Mouse (Mus musculus): ENCODE data around the gene Prss36.
A peak's percentile ranks its signal among the peaks of the same experiment; 100 is the strongest.
"Not testable (repeated sequence)": the region's sequence is repeated elsewhere in the genome, so short reads cannot be mapped to it uniquely, and the experiment has no call there.

Gene Prss36

GRCm38 (mm10) chr7:127907939-127908338 lies 38.6 kb downstream of the Prss36 start:
- DNase-seq (ENCODE audit: extremely low read depth, insufficient read length, low spot score): no peak

DNA sequence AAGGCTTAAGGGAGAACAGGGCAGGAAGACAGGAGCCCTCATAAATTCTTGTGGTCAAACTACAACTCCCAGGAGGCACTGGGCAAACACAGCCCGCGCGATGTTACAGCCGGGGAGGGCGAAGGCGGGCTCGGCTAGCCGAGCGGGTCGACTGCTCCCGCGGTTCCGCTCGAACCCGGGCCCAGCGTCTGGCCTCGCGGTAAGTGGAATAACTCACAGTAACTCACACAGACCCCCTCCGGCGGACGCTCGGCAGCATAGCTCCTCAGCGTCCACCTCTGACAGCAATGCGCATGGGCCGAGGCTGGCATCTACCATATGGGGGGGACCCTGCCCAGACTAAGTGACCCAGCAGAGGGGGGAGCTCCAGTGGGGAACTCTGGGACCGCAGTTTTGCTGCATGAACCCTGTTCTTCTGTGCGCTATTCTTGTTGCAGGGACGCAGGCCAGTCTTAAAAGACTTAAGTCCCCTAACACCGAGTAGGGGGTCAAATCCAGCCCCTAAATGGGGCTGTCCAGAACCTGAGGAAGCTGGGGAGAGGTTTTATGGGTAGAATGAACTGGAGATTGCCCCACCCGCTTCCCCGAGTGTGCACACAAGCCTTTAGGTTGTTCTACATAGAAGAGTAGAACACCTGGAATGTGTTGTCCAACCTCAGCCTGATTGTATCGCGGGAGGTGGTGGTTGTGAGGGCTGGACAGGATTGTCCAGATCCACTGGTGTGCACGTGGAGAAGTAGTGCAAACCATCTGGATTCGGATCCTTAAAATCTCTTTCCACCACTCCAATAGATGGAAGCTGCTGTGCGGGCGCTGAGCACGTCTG lies 42.3 kb downstream of the Prss36 start, which contains the start of gene Bckdk:
TSS of gene Bckdk (plus strand) at position 112 of the 826 bp plus-strand sequence.
- peak; percentile 90 for DNase-seq (ENCODE audit: extremely low read depth, insufficient read length, low spot score)

GRCm38 (mm10) chr7:127901772-127902171 lies 44.8 kb downstream of the Prss36 start:
- DNase-seq (ENCODE audit: extremely low read depth, insufficient read length, low spot score): no peak

DNA sequence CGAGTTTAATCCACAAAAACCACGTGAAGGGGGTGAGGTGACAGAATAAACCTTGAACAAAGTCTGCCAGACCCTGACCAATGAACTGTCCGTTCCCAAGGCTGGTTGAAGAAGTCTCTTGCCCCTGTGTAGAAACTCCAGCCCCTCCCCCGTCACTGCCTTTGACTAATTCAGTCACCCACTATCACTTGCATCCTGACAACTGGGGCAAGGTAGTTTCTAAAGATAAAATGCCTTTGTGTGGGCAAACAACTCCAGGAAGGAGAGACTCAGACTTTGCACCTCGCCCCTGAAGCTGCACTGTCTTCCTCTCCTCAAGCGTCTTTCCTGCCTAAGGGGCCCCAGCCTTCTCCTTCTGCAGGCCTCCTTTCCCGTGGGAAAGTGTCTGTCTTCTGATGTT lies 46.5 kb downstream of the Prss36 start:
- DNase-seq (ENCODE audit: extremely low read depth, insufficient read length, low spot score): no peak

- DNase-seq (ENCODE audit: extremely low read depth, insufficient read length, low spot score): no peak
Measured at GRCm38 (mm10) chr7:127898179-127898956, 48.2 kb downstream of the Prss36 start.

DNA sequence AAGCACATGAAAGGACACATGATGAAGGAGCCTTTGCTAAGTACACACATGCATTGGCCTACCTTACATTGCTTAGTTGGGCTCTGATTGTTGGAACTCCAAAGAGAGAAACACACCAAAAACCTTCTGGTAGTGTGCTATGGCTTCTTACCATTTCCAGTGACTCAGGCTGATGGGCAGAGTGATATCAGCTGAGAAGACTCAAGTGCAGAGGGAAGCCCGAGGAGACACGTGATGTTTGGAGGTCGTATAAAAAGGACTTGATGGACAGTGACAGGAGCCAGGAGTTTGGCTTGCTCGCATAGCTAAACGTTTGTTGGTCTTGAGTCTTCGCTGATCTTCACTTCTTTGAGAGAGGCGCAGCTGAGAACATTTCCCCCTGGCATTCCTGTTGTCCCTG lies 49.0 kb downstream of the Prss36 start:
- DNase-seq (ENCODE audit: extremely low read depth, insufficient read length, low spot score): no peak

- DNase-seq (ENCODE audit: extremely low read depth, insufficient read length, low spot score): no peak
Measured at GRCm38 (mm10) chr7:127896384-127896783, 50.1 kb downstream of the Prss36 start.

DNA sequence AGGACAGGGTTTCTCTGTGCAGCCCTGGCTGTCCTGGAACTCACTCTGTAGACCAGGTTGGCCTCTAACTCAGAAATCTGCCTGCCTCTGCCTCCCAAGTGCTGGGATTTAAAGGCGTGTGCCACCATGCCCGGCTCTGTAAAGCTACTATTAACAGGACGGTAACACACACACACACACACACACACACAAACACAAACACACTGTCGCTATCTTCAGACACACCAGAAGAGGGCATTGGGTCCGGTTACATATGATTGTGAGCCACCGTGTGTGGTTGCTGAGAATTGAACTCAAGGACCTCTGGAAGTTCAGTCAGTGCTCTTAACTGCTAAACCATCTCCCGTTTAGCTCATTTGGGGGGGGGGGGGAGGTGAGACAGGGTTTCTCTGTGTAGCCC lies 50.6 kb downstream of the Prss36 start:
- DNase-seq (ENCODE audit: extremely low read depth, insufficient read length, low spot score): not testable (repeated sequence)

DNA sequence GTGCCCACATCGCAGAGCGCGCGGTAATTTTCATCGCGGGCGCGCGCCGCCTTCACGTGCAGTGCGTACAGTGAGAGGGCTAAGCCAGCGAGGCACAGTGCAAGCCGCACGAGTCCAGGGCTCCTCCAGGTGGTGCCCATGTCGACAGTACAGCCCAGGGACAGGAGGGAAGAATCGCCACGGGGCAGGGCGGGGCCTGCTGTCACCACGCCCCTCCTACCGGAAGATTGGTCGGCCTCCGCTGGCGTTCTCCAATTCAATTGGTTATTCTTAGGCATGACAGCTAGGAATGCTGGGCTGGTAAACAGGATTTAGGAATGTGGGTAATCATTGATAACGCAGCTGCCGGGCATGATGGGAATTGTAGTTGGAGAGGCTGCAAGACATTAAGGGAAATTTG lies 51.1 kb downstream of the Prss36 start, which contains the start of the genes Gm21974 and Vkorc1:
TSS of gene Gm21974 (minus strand) at position 13 of the 400 bp plus-strand sequence.
TSS of gene Vkorc1 (minus strand) at position 176 of the 400 bp plus-strand sequence.
- DNase-seq (ENCODE audit: extremely low read depth, insufficient read length, low spot score): peak; percentile 94

- DNase-seq (ENCODE audit: extremely low read depth, insufficient read length, low spot score): no peak
Measured at GRCm38 (mm10) chr7:127894480-127894879, 52.0 kb downstream of the Prss36 start.

- DNase-seq (ENCODE audit: extremely low read depth, insufficient read length, low spot score): no peak
Measured at GRCm38 (mm10) chr7:127890798-127891197, 55.7 kb downstream of the Prss36 start, which contains the start of gene Prss53. Prss53 (minus strand) TSS chr7:127890970.

- no peak for DNase-seq (ENCODE audit: extremely low read depth, insufficient read length, low spot score)
Measured at GRCm38 (mm10) chr7:127888821-127889220, 57.7 kb downstream of the Prss36 start.

DNA sequence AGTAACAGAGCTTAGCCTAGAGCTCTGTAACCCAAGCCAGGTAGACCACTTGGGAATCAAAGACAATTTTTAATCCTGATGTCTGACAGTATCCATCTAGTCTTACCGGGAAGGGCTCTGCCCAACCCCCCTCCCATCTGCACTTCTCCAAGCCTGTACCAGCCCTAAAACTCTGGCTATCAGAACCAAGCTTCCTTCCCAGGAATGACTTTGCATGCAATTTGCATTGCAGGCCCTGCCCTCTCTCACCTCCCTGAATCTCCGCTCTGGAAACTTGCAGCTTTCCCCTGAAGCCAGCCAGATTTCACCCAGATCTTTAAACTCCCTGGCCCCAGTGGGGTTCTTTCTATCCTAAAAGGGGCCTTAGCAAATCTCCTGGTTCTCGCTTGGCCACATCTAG lies 58.7 kb downstream of the Prss36 start:
- DNase-seq (ENCODE audit: extremely low read depth, insufficient read length, low spot score): no peak

DNA sequence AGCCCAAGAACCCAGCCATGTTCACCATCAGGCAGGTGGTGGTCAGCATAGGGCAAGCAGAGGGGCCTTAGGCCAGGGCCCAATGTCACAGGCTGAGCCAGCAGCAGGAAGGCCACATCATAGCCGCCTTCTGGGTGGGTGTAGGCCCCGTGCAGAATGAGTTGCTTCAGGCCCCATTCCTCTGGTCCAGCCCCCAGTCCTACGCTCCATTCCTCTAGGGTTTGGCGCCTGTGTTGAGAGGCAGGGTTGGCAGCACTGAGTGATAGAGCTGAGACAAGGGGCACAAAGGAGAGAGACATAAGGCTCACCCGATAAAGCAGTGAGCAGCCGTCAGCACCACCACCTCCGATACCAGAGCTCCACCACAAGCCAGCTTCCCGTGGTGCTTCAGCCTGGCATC lies 59.3 kb downstream of the Prss36 start:
- DNase-seq (ENCODE audit: extremely low read depth, insufficient read length, low spot score): no peak

DNA sequence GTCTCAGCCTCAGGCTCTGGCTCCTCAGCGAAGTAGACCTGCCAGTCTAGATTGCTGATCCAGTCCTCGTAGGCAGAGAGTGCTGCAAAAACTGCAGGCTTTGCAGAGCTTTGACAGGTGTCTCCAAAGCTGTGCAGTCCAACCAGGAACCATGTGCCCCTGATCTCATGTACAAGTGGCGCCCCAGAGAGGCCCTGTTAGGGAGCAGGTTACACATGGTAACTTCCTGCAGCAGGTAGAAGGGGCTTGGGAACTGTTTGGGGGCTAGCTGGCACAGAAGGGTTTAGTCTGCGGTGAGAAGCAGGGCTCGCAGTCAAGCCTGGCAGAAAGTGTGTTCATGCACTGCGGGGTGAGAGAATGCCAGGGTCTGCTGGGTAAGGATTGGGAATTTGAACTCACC lies 60.0 kb downstream of the Prss36 start:
- DNase-seq (ENCODE audit: extremely low read depth, insufficient read length, low spot score): no peak

DNA sequence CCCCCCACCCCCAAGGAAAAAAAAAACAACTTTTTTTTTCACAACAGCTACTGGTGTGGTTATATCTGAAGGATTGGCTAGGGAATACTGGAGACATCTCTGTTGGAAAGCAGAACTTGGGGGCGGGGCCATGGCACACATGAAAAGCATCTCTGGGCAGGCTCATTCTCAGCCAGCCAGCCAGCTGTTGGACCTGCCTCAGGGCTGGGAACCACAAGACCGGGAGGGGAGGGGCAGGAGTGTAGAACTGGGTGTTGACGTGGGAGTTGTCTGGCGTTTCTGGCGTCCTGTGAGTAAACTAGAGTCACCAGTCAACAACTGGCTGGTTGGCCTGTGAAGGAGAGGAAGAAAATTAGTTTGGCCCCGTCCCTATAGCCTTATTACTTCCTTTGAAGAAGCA lies 60.6 kb downstream of the Prss36 start:
- DNase-seq (ENCODE audit: extremely low read depth, insufficient read length, low spot score): no peak

Data from 3134 (cell line).